21 mouse cellular contexts compared by ENCODE assay signal in the genomic region with DNA sequence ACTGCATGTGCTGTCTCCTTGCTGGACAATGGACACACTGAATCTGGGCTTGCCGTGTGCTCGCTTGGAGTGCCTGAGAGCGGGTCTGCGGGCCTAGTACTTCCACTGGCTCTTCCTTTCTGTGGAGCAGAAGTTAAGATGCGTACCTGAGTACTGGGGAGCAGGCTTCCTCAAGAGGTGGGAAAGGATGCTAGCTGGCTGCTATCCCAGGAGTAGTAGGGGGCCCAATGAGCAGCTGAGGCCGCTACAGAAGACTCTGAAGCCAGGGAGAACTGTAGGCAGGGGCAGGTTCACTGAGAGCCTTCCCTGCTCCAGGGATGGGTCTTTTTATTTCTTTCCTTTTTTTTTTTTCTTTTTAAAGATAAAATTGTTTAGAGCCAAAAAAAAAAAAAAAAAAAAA. TPM values are rescaled to one million over a fixed set of nuclear protein-coding genes. Genes with fewer than 3 reads are reported as not detected.
"Had no signal": no experiment of that assay in that cellular context is flagged by ENCODE, and none has a peak within 500 bp of the region (broad histone marks: within the 10 kb centered on the region; RNA-seq: fewer than 3 reads in every experiment).

No protein-coding gene starts in this region.

- DNase-seq: gastrocnemius, postnatal 14 days; gastrocnemius, postnatal 36 days; kidney, adult 11 months; kidney, adult 9 months; kidney, postnatal 14 days; kidney, postnatal 36 days; layer of hippocampus, adult 9-11 months; layer of hippocampus, postnatal 36 days had no signal

- H3K27me3 ChIP-seq: heart, embryonic 12.5 days; hindbrain, embryonic 13.5 days; hindbrain, embryonic 15.5 days; kidney, embryonic 15.5 days; limb, embryonic 13.5 days; limb, embryonic 15.5 days; liver, embryonic 12.5 days had no signal

- H3K9ac ChIP-seq: heart, embryonic 12.5 days; hindbrain, embryonic 13.5 days; hindbrain, embryonic 15.5 days; kidney, embryonic 15.5 days; limb, embryonic 13.5 days; limb, embryonic 15.5 days; liver, embryonic 12.5 days; liver, embryonic 14.5 days had no signal

- H3K4me3 ChIP-seq: heart, embryonic 10.5 days; heart, embryonic 12.5 days; hindbrain, embryonic 13.5 days; hindbrain, embryonic 15.5 days; kidney, embryonic 15.5 days; limb, embryonic 13.5 days; limb, embryonic 15.5 days; liver, embryonic 12.5 days had no signal

- H3K27ac ChIP-seq: heart, embryonic 10.5 days; hindbrain, embryonic 13.5 days; hindbrain, embryonic 15.5 days; hindbrain, postnatal 0 days; kidney, embryonic 15.5 days; kidney, postnatal 0 days; limb, embryonic 13.5 days; limb, embryonic 15.5 days; liver, embryonic 12.5 days; liver, embryonic 14.5 days had no signal

- H3K36me3 ChIP-seq: heart, embryonic 10.5 days; heart, embryonic 12.5 days; hindbrain, embryonic 13.5 days; hindbrain, embryonic 15.5 days; kidney, embryonic 15.5 days; limb, embryonic 13.5 days; limb, embryonic 15.5 days; liver, embryonic 12.5 days had no signal

- H3K9me3 ChIP-seq: heart, embryonic 10.5 days; hindbrain, embryonic 15.5 days; kidney, embryonic 15.5 days; liver, embryonic 12.5 days had no signal

- H3K4me2 ChIP-seq: heart, embryonic 12.5 days; hindbrain, embryonic 13.5 days; hindbrain, embryonic 15.5 days; kidney, embryonic 15.5 days; limb, embryonic 13.5 days; limb, embryonic 15.5 days; liver, embryonic 12.5 days had no signal

- H3K4me1 ChIP-seq: heart, embryonic 10.5 days; heart, embryonic 12.5 days; hindbrain, embryonic 13.5 days; hindbrain, embryonic 15.5 days; limb, embryonic 13.5 days; limb, embryonic 15.5 days; liver, embryonic 12.5 days had no signal

- ATAC-seq: hindbrain, postnatal 0 days; intestine, embryonic 16.5 days; liver, embryonic 12.5 days had no signal

RNA-seq across cellular contexts. Expression of gene Efcab5, which starts 38.0 kb away (rescaled TPM):
- polyA plus RNA-seq: liver, adult 2 months had no signal
